Mouse (Mus musculus) neural tube, embryonic 13.5 days (tissue): ENCODE measurements around the gene Ccdc160. TPM values are rescaled to one million over a fixed set of nuclear protein-coding genes. Genes with fewer than 3 reads are reported as not detected.

Source experiments
- ATAC-seq: fragments of 200-750 bp; cut with Nextera tagmentation; 2 replicates; pipeline ENCODE4 v1.8.0; 2017; ENCODE audit warnings: low read depth, mild to moderate bottlenecking, moderate TSS enrichment, moderate library complexity
- H3K27ac ChIP-seq: fragments of 300-500 bp; sonication (generic); replicated peaks from 2 replicates; pipeline ENCODE4 v1.5.1; 2015; ENCODE audit warnings: moderate library complexity, mild to moderate bottlenecking, inconsistent platforms
- H3K27me3 ChIP-seq: fragments of 300-500 bp; sonication (generic); 2 replicates; pipeline ENCODE4 v1.6.1; 2015; ENCODE audit warnings: mild to moderate bottlenecking, inconsistent platforms
- H3K36me3 ChIP-seq: fragments of 300-500 bp; sonication (generic); 2 replicates; pipeline ENCODE4 v1.6.1; 2015; ENCODE audit warnings: mild to moderate bottlenecking, inconsistent platforms
- H3K4me1 ChIP-seq: fragments of 300-500 bp; sonication (generic); replicated peaks from 2 replicates; pipeline ENCODE4 v1.6.1; 2015; ENCODE audit warnings: inconsistent platforms
- H3K4me2 ChIP-seq: fragments of 300-500 bp; sonication (generic); 2 replicates; pipeline ENCODE4 v1.6.1; 2015; ENCODE audit warnings: inconsistent platforms, mild to moderate bottlenecking, moderate library complexity
- H3K4me3 ChIP-seq: fragments of 300-500 bp; sonication (generic); 2 replicates; pipeline ENCODE4 v1.5.1; 2015; ENCODE audit warnings: mild to moderate bottlenecking, inconsistent platforms
- H3K9ac ChIP-seq: fragments of 300-500 bp; sonication (generic); 2 replicates; pipeline ENCODE4 v1.6.1; 2015; ENCODE audit warnings: moderate library complexity, mild to moderate bottlenecking, inconsistent platforms
- H3K9me3 ChIP-seq: fragments of 300-500 bp; sonication (generic); 2 replicates; pipeline ENCODE4 v1.6.1; 2016; ENCODE audit warnings: inconsistent platforms
- WGBS: fragments of 180-500 bp; shearing (Covaris S2); methylation state at CpG from one replicate; pipeline ENCODE4 v1.1.7; 2015; 5-methylcytosine and 5-hydroxymethylcytosine counted together
- polyA plus RNA-seq: library from polyadenylated mRNA; unstranded; fragments of >200 nt; fragmentation: Nextera tagmentation; extraction: Ambion mirVana; gene quantifications from 2 replicates; pipeline ENCODE4 v1.2.1, GENCODE M21; 2015

Gene Ccdc160
- polyA plus RNA-seq, 1 experiment from 2014 or later: 5.1 TPM

- no peaks in the 10 kb centered on the region for H3K27me3 ChIP-seq
- no peaks in the 10 kb centered on the region for H3K9me3 ChIP-seq
- H3K4me2 ChIP-seq: no peak overlapping the region
- H3K4me1 ChIP-seq: no peaks in the 10 kb centered on the region
- 47% methylated on average over 3 of the region's 3 CpGs for WGBS
- no peak for ATAC-seq
- no peak overlapping the region for H3K9ac ChIP-seq
- no peaks in the 10 kb centered on the region for H3K36me3 ChIP-seq
- no peak overlapping the region for H3K4me3 ChIP-seq
- no peak overlapping the region for H3K27ac ChIP-seq
Measured at GRCm38 (mm10) chrX:52775973-52776372, 15.0 kb upstream of the Ccdc160 start.

GRCm38 (mm10) chrX:52777671-52778070, 13.3 kb upstream of the Ccdc160 start:
- Histone ChIP-seq H3K4me3 (no peak overlapping the region), H3K9ac (no peak overlapping the region), H3K4me2 (no peak overlapping the region), H3K27me3 (no peaks in the 10 kb centered on the region), H3K4me1 (no peaks in the 10 kb centered on the region), H3K9me3 (no peaks in the 10 kb centered on the region), H3K36me3 (no peaks in the 10 kb centered on the region), H3K27ac (no peak overlapping the region)
- no peak for ATAC-seq
- 78% methylated on average over 5 of the region's 5 CpGs for WGBS

- no peak overlapping the region for H3K4me2 ChIP-seq
- no peak overlapping the region for H3K9ac ChIP-seq
- H3K36me3 ChIP-seq: no peaks in the 10 kb centered on the region
- no peaks in the 10 kb centered on the region for H3K9me3 ChIP-seq
- H3K27me3 ChIP-seq: no peaks in the 10 kb centered on the region
- H3K4me1 ChIP-seq: no peaks in the 10 kb centered on the region
- no peak for ATAC-seq
- no peak overlapping the region for H3K4me3 ChIP-seq
- 62% methylated on average over 5 of the region's 5 CpGs for WGBS
- H3K27ac ChIP-seq: no peak overlapping the region
Measured at GRCm38 (mm10) chrX:52783898-52784297, 7.1 kb upstream of the Ccdc160 start.

- H3K4me1 ChIP-seq: no peaks in the 10 kb centered on the region; the same call in 1 of the 2 replicates
- 36% methylated on average over 10 of the region's 10 CpGs for WGBS
- peak overlapping the region; percentile 54 for H3K4me2 ChIP-seq
- no peaks in the 10 kb centered on the region for H3K27me3 ChIP-seq
- no peak overlapping the region for H3K27ac ChIP-seq
- H3K4me3 ChIP-seq: peak overlapping the region; percentile 48; the same call in 1 of the 2 replicates
- H3K9me3 ChIP-seq: no peaks in the 10 kb centered on the region
- no peak for ATAC-seq
- H3K36me3 ChIP-seq: no peaks in the 10 kb centered on the region
- H3K9ac ChIP-seq: no peak overlapping the region
Measured at GRCm38 (mm10) chrX:52791944-52792719, 1.1 kb downstream of the Ccdc160 start.

GRCm38 (mm10) chrX:52792861-52793260, 1.9 kb downstream of the Ccdc160 start:
- Histone ChIP-seq H3K27ac (no peak overlapping the region), H3K9me3 (no peaks in the 10 kb centered on the region), H3K4me2 (peak overlapping the region; percentile 54; the same call in 1 of the 2 replicates), H3K4me1 (no peaks in the 10 kb centered on the region; the same call in 1 of the 2 replicates), H3K9ac (no peak overlapping the region), H3K36me3 (no peaks in the 10 kb centered on the region), H3K4me3 (no peak overlapping the region), H3K27me3 (no peaks in the 10 kb centered on the region)
- ATAC-seq: no peak
- WGBS: 42% methylated on average over 6 of the region's 6 CpGs

- Histone ChIP-seq H3K9me3 (no peaks in the 10 kb centered on the region), H3K4me1 (no peaks in the 10 kb centered on the region; the same call in 1 of the 2 replicates), H3K4me3 (no peak overlapping the region), H3K9ac (no peak overlapping the region), H3K4me2 (no peak overlapping the region), H3K27ac (no peak overlapping the region), H3K36me3 (no peaks in the 10 kb centered on the region), H3K27me3 (no peaks in the 10 kb centered on the region)
- ATAC-seq: no peak
- WGBS: 24% methylated on average over 8 of the region's 8 CpGs
Measured at GRCm38 (mm10) chrX:52795816-52796215, 4.8 kb downstream of the Ccdc160 start.

- Histone ChIP-seq H3K27me3 (no peaks in the 10 kb centered on the region), H3K9me3 (no peaks in the 10 kb centered on the region), H3K4me3 (no peak overlapping the region), H3K36me3 (no peaks in the 10 kb centered on the region), H3K4me2 (no peak overlapping the region), H3K4me1 (no peaks in the 10 kb centered on the region; the same call in 1 of the 2 replicates), H3K9ac (no peak overlapping the region), H3K27ac (no peak overlapping the region)
- WGBS: 65% methylated on average over 9 of the region's 9 CpGs
- no peak for ATAC-seq
Measured at GRCm38 (mm10) chrX:52797031-52797625, 6.1 kb downstream of the Ccdc160 start.

GRCm38 (mm10) chrX:52798255-52798654, 7.3 kb downstream of the Ccdc160 start:
- no peak overlapping the region for H3K4me2 ChIP-seq
- H3K4me1 ChIP-seq: no peaks in the 10 kb centered on the region; the same call in 1 of the 2 replicates
- no peaks in the 10 kb centered on the region for H3K27me3 ChIP-seq
- H3K9ac ChIP-seq: no peak overlapping the region
- no peak overlapping the region for H3K27ac ChIP-seq
- H3K9me3 ChIP-seq: no peaks in the 10 kb centered on the region
- ATAC-seq: no peak
- H3K4me3 ChIP-seq: no peak overlapping the region
- no peaks in the 10 kb centered on the region for H3K36me3 ChIP-seq
- WGBS: 75% methylated on average over 14 of the region's 14 CpGs

- no peak for ATAC-seq
- no peaks in the 10 kb centered on the region for H3K36me3 ChIP-seq
Measured at GRCm38 (mm10) chrX:52799566-52799965, 8.6 kb downstream of the Ccdc160 start.

GRCm38 (mm10) chrX:52819338-52819737, 28.3 kb downstream of the Ccdc160 start:
- H3K9ac ChIP-seq: no peak overlapping the region
- no peaks in the 10 kb centered on the region for H3K36me3 ChIP-seq
- no peak overlapping the region for H3K27ac ChIP-seq
- H3K27me3 ChIP-seq: no peaks in the 10 kb centered on the region
- ATAC-seq: no peak
- no peaks in the 10 kb centered on the region for H3K4me1 ChIP-seq
- no peak overlapping the region for H3K4me2 ChIP-seq
- no peaks in the 10 kb centered on the region for H3K9me3 ChIP-seq
- no peak overlapping the region for H3K4me3 ChIP-seq
- 53% methylated on average over 3 of the region's 3 CpGs for WGBS

More at GRCm38 (mm10) chrX:52799566-52799965, 8.6 kb downstream of the Ccdc160 start:
- no peaks in the 10 kb centered on the region for H3K9me3 ChIP-seq
- H3K27ac ChIP-seq: no peak overlapping the region
- 46% methylated on average over 6 of the region's 6 CpGs for WGBS
- no peaks in the 10 kb centered on the region for H3K27me3 ChIP-seq
- H3K4me1 ChIP-seq: no peaks in the 10 kb centered on the region; the same call in 1 of the 2 replicates
- no peak overlapping the region for H3K9ac ChIP-seq
- H3K4me2 ChIP-seq: no peak overlapping the region
- no peak overlapping the region for H3K4me3 ChIP-seq
